ENCODE assay signal across 22 mouse cellular contexts in genomic region chr8:88334384-88334783, GRCm38 (mm10). TPM values are rescaled to one million over a fixed set of nuclear protein-coding genes. Genes with fewer than 3 reads are reported as not detected.
DNase-seq lines count a peak whose midpoint lies in the region; ATAC-seq lines count a peak whose summit lies in the region.
"Had no signal": no experiment of that assay in that cellular context is flagged by ENCODE, and none has a peak within 500 bp of the region (broad histone marks: within the 10 kb centered on the region; RNA-seq: fewer than 3 reads in every experiment).

No protein-coding gene starts in this region.

- peak overlapping the region; percentile 2; the same call in 1 of the 2 replicates for H3K4me2 ChIP-seq in heart, embryonic 13.5 days
- H3K4me2 ChIP-seq in heart, embryonic 15.5 days: no peak overlapping the region
- H3K4me2 ChIP-seq in liver, embryonic 16.5 days (ENCODE audit: low read depth, low read length): peak overlapping the region; percentile 33; the same call in 1 of the 2 replicates
- H3K4me2 ChIP-seq: embryonic facial prominence, embryonic 12.5 days; limb, embryonic 15.5 days; midbrain, embryonic 12.5 days had no signal

- no peaks in the 10 kb centered on the region for H3K27me3 ChIP-seq in heart, embryonic 13.5 days (replicated peaks)
- H3K27me3 ChIP-seq in heart, embryonic 15.5 days: no peaks in the 10 kb centered on the region
- no peaks in the 10 kb centered on the region for H3K27me3 ChIP-seq in liver, embryonic 16.5 days (ENCODE audit: control insufficient read depth, insufficient read depth, low read depth, low read length)
- H3K27me3 ChIP-seq: embryonic facial prominence, embryonic 12.5 days; limb, embryonic 15.5 days; midbrain, embryonic 12.5 days had no signal

- H3K9ac ChIP-seq in heart, embryonic 13.5 days: no peak overlapping the region
- H3K9ac ChIP-seq in heart, embryonic 15.5 days: no peak overlapping the region
- no peak overlapping the region for H3K9ac ChIP-seq in liver, embryonic 16.5 days (ENCODE audit: low read depth, low read length)
- H3K9ac ChIP-seq: embryonic facial prominence, embryonic 12.5 days; limb, embryonic 15.5 days; midbrain, embryonic 12.5 days had no signal

- 44% methylated on average over 2 of the region's 2 CpGs for WGBS in heart, embryonic 13.5 days
- WGBS in heart, embryonic 15.5 days: 43% methylated on average over 2 of the region's 2 CpGs
- 79% methylated on average over 2 of the region's 2 CpGs for WGBS in liver, embryonic 16.5 days (ENCODE audit: insufficient replicate concordance)

- no peak overlapping the region for H3K4me3 ChIP-seq in heart, embryonic 13.5 days
- no peak overlapping the region for H3K4me3 ChIP-seq in heart, embryonic 15.5 days
- no peak overlapping the region for H3K4me3 ChIP-seq in liver, embryonic 16.5 days (ENCODE audit: low read depth, low read length)
- H3K4me3 ChIP-seq: embryonic facial prominence, embryonic 12.5 days; layer of hippocampus, adult 2 months; limb, embryonic 15.5 days; midbrain, embryonic 12.5 days had no signal

- no peak; the same call in 1 of the 2 replicates for ATAC-seq in heart, embryonic 13.5 days (ENCODE audit: extremely low read depth, insufficient number of reproducible peaks, low FRiP score, low TSS enrichment)
- ATAC-seq in heart, embryonic 15.5 days (replicated peaks; ENCODE audit: insufficient number of reproducible peaks, insufficient read depth, low FRiP score, low read depth): peak; percentile 86
- ATAC-seq in liver, embryonic 16.5 days (ENCODE audit: low read depth): peak; percentile 35; the same call in 1 of the 2 replicates
- ATAC-seq: forebrain, embryonic 14.5 days had no signal

- DNase-seq in heart, adult 8-10 months (ENCODE audit: low spot score): no peak
- DNase-seq in NIH3T3 (ENCODE audit: low read depth): peak; percentile 43
- no peak for DNase-seq in kidney, adult 11 months
- DNase-seq in layer of hippocampus, adult 11-12 months (ENCODE audit: low spot score): no peak
- DNase-seq: adrenal gland, adult 8-10 months; cerebellum, adult 9-11 months; gastrocnemius, postnatal 25 days; kidney, adult 18-20 months; kidney, postnatal 10 days; layer of hippocampus, postnatal 36 days; retina, postnatal 1 day; right cerebral cortex, postnatal 4 days; thymus, postnatal 14 days had no signal

- no peaks in the 10 kb centered on the region for H3K9me3 ChIP-seq in heart, embryonic 13.5 days
- H3K9me3 ChIP-seq in heart, embryonic 15.5 days (replicated peaks): no peaks in the 10 kb centered on the region
- no peaks in the 10 kb centered on the region for H3K9me3 ChIP-seq in liver, embryonic 16.5 days (replicated peaks; ENCODE audit: control insufficient read depth, low read length)
- H3K9me3 ChIP-seq: embryonic facial prominence, embryonic 12.5 days; limb, embryonic 15.5 days; midbrain, embryonic 12.5 days had no signal

- H3K4me1 ChIP-seq in heart, embryonic 13.5 days: peaks cover 32% of the 10 kb centered on the region
- peaks cover 26% of the 10 kb centered on the region for H3K4me1 ChIP-seq in heart, embryonic 15.5 days (replicated peaks)
- H3K4me1 ChIP-seq in liver, embryonic 16.5 days (ENCODE audit: control insufficient read depth, low read depth, low read length): peaks cover 23% of the 10 kb centered on the region
- H3K4me1 ChIP-seq: embryonic facial prominence, embryonic 12.5 days; limb, embryonic 15.5 days; midbrain, embryonic 12.5 days had no signal

- peaks cover 90% of the 10 kb centered on the region for H3K36me3 ChIP-seq in heart, embryonic 13.5 days
- H3K36me3 ChIP-seq in heart, embryonic 15.5 days: peaks cover 69% of the 10 kb centered on the region
- H3K36me3 ChIP-seq in liver, embryonic 16.5 days (ENCODE audit: control insufficient read depth, insufficient read depth): peaks cover 56% of the 10 kb centered on the region

- H3K27ac ChIP-seq in heart, embryonic 13.5 days (replicated peaks): peak overlapping the region; percentile 91
- peak overlapping the region; percentile 84 for H3K27ac ChIP-seq in heart, embryonic 15.5 days
- peak overlapping the region; percentile 74 for H3K27ac ChIP-seq in liver, embryonic 16.5 days (ENCODE audit: low read length)
- H3K27ac ChIP-seq: embryonic facial prominence, embryonic 12.5 days; layer of hippocampus, adult 2 months; limb, embryonic 15.5 days; macrophage; midbrain, embryonic 12.5 days had no signal

RNA-seq across cellular contexts. Expression of gene Brd7, which starts 27.6 kb away (rescaled TPM):
- 67.1 and 68.2 TPM in 2 replicates for polyA plus RNA-seq in heart, embryonic 13.5 days (2015; fragmentation: Nextera tagmentation; extraction: Ambion mirVana)
- 10 to 100 TPM; 74.5 to 90.1 (median 75.6) TPM for total RNA-seq in heart, adult 8-10 months (2022)
- polyA plus RNA-seq in heart, embryonic 15.5 days (2015; fragmentation: Nextera tagmentation; extraction: Ambion mirVana): 63.6 and 69.1 TPM in 2 replicates
- polyA plus RNA-seq in liver, embryonic 16.5 days (2015; fragmentation: Nextera tagmentation; extraction: Ambion mirVana): 23.7 and 23.8 TPM in 2 replicates
